Mouse (Mus musculus): ENCODE results near the gene Tubb2b. TPM values are rescaled to one million over a fixed set of nuclear protein-coding genes. Genes with fewer than 3 reads are reported as not detected.

Gene Tubb2b
- polyA plus RNA-seq (2015; fragmentation: Nextera tagmentation; extraction: Ambion mirVana), result 18.9 and 19.4 TPM in 2 replicates

DNA sequence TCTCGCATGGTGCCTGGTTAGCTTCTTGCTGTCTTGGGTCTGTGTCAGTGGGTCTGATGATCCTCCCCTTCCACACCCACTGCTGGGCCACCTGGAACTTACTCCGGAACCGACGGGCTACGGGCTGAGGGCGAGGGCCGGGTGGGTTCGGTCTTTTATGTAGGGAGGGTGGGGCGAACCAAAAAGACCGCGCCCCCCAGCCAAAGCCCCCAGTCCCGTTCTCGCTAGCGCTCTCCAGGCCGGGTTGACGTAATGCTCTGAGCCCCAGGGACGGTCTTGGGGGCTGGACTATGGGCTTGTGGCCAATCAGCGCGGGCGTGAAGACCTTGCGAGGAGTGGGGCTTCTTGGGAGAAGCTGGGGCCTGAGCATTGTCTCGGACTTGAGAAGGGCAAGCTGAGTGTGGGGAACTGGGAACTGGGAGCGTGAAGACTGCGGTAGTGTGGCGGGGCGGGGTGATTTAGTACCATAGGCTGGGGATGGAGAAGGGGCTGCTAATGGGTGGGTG is at the start of gene Tubb2b:
Gene Tubb2b, minus strand, starts transcription at position 241 of the 506 bp plus-strand sequence.
- Histone ChIP-seq H3K9me3 (ENCODE audit: control insufficient read depth, low read length) (no peaks in the 10 kb centered on the region), H3K4me3 (ENCODE audit: low read length) (peak within 1 kb of the TSS; percentile 71), H3K9ac (ENCODE audit: low read length) (peak within 1 kb of the TSS; percentile 71), H3K4me2 (ENCODE audit: low read depth, low read length) (peak within 1 kb of the TSS; percentile 92), H3K27ac (ENCODE audit: low read length) (peak within 1 kb of the TSS; percentile 49; the same call in 1 of the 2 replicates), H3K27me3 (ENCODE audit: control insufficient read depth, insufficient read depth, low read depth, low read length) (peaks cover 20% of the 10 kb centered on the region), H3K4me1 (replicated peaks; ENCODE audit: control insufficient read depth, insufficient read depth, low read length) (peaks cover 30% of the 10 kb centered on the region), H3K36me3 (ENCODE audit: control insufficient read depth, insufficient read depth, low read length) (no peaks in the 10 kb centered on the region)
- WGBS, result under 1% methylated on average over 26 of the region's 26 CpGs
- ATAC-seq (ENCODE audit: low read depth), result peak; percentile 94

DNA sequence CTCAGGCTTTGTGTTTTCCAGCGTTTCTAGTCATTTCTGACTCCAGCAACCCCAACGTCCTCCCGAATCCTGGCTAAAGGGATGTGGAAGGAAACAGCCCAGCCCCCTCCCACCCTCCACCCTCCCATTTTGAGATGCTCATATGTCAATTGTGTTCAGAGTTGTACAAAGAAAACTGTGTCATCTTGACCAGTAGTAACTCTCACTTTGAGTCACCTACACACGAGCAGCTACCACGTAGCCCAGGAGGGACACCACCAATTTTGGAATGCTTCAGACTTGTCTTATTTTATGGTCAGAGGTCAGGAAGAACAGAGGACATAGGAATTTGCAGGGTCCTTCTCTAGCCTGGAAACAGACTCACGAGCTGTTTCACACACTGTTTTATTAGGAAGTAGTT is 43.8 kb upstream of the Tubb2b start:
- H3K4me2 ChIP-seq (ENCODE audit: low read depth, low read length), result no peak overlapping the region
- no peaks in the 10 kb centered on the region for H3K36me3 ChIP-seq (ENCODE audit: control insufficient read depth, insufficient read depth, low read length)
- H3K27me3 ChIP-seq (ENCODE audit: control insufficient read depth, insufficient read depth, low read depth, low read length), result no peaks in the 10 kb centered on the region
- 92% methylated on average over 6 of the region's 6 CpGs for WGBS
- H3K27ac ChIP-seq (ENCODE audit: low read length), result no peak overlapping the region
- ATAC-seq (ENCODE audit: low read depth), result no peak
- no peak overlapping the region for H3K4me3 ChIP-seq (ENCODE audit: low read length)
- H3K9ac ChIP-seq (ENCODE audit: low read length), result no peak overlapping the region
- no peaks in the 10 kb centered on the region for H3K9me3 ChIP-seq (ENCODE audit: control insufficient read depth, low read length)
- no peaks in the 10 kb centered on the region for H3K4me1 ChIP-seq (replicated peaks; ENCODE audit: control insufficient read depth, insufficient read depth, low read length)

DNA sequence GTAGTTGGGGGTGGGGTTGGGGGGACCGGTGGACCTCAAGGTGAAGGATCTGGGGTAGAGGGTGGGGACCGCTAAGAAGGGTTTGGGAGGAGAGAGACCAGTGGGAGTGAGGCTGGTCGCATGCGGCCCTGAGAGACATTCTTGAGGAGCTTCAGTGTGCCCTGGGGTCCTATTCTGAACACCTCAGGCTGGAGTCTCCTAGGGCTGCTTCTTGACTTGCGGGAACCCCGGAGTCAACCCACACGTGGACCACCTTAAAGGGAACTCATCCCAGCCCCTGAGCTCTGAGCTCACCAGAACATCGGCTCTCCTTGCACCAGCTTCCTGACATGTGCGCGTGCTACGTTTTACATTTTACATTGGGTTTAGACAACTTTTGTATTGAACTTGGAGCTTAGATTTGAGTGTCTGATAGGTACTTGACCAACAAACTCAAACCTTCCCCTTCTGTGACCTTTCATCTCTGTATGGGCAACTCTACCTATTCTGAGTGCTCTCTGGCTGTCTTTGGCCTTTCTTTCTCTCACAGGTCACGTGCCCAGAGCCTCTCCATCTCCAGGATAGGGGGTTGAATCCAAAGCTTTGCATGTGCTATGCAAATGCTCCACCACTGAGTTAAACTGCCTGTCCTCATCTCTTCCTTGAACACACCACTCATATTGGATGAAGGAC is 33.2 kb upstream of the Tubb2b start:
- no peaks in the 10 kb centered on the region for H3K27me3 ChIP-seq (ENCODE audit: control insufficient read depth, insufficient read depth, low read depth, low read length)
- H3K36me3 ChIP-seq (ENCODE audit: control insufficient read depth, insufficient read depth, low read length), result peaks cover 8% of the 10 kb centered on the region
- H3K27ac ChIP-seq (ENCODE audit: low read length), result peak overlapping the region; percentile 95; the same call in 1 of the 2 replicates
- H3K4me2 ChIP-seq (ENCODE audit: low read depth, low read length), result peak overlapping the region; percentile 65
- no peaks in the 10 kb centered on the region for H3K9me3 ChIP-seq (ENCODE audit: control insufficient read depth, low read length)
- H3K4me3 ChIP-seq (ENCODE audit: low read length), result peak overlapping the region; percentile 74
- peaks cover 9% of the 10 kb centered on the region for H3K4me1 ChIP-seq (replicated peaks; ENCODE audit: control insufficient read depth, insufficient read depth, low read length)
- peak overlapping the region; percentile 78 for H3K9ac ChIP-seq (ENCODE audit: low read length)
- ATAC-seq (ENCODE audit: low read depth), result no peak; the same call in 1 of the 2 replicates
- WGBS, result 29% methylated on average over 12 of the region's 12 CpGs

DNA sequence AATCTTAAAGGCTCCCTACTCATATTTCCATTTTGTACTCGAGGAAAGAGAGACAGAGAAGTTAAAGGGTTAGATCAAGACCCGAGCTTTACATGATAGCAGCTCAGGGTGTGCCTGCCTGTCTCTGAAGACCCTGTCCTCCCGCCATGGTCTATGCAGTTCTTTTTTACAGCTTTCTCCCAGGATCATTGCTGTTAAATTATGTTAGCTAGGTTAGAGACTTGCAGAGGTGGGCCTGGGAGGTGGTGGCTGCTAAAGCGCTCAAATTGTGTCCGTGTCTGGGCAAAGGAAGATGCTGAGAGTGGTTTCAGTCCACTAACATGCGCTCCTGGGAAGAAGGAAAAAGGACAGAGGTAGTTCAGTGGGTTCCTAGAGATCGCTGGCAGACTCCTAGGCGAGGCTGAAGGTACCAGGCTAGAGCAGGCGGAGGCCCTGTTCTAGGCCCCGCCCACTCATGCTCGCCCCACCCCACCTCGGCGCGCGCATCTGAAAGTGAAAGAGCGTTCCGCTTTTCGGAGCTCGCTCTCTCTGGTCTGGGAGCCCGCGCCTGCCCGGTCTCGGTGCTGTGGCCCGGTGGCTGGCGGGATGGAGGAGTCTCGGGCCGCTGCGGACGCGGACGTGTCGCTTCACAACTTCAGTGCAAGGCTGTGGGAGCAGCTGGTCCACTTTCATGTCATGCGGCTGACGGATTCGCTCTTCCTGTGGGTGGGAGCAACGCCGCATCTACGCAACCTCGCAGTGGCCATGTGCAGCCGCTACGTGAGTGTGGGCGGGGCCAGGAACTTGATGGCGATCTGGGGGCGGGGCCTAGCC is 32.4 kb upstream of the Tubb2b start, which contains the start of gene Psmg4:
Gene Psmg4, plus strand, starts transcription at position 474 of the 813 bp plus-strand sequence.
- 1% methylated on average over 43 of the region's 44 CpGs for WGBS
- Histone ChIP-seq H3K9me3 (ENCODE audit: control insufficient read depth, low read length) (no peaks in the 10 kb centered on the region), H3K27ac (ENCODE audit: low read length) (peak within 1 kb of the TSS; percentile 95), H3K4me2 (ENCODE audit: low read depth, low read length) (peak within 1 kb of the TSS; percentile 65), H3K27me3 (ENCODE audit: control insufficient read depth, insufficient read depth, low read depth, low read length) (no peaks in the 10 kb centered on the region), H3K36me3 (ENCODE audit: control insufficient read depth, insufficient read depth, low read length) (peaks cover 8% of the 10 kb centered on the region), H3K4me1 (replicated peaks; ENCODE audit: control insufficient read depth, insufficient read depth, low read length) (peaks cover 9% of the 10 kb centered on the region), H3K4me3 (ENCODE audit: low read length) (peak within 1 kb of the TSS; percentile 74), H3K9ac (ENCODE audit: low read length) (peak within 1 kb of the TSS; percentile 78)
- ATAC-seq (ENCODE audit: low read depth), result peak; percentile 97

DNA sequence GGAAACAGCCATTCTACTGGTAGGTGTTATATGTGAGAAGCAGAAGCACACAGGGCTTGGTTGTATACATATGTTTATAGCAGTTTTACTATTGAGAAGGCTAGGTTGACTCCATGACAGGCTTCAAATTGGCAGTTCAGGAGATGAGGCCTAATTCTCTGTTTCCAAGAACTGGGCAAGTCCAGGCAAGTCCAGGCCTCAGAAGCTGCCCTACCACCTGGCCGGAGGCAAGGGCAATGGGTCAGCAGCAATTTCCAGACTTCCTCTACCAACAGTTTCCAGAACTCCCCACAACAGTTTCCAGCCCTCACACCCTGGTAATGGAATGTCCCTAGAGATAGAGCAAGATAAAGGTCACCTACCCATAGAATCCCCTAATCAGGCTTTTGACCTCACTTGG is 29.7 kb upstream of the Tubb2b start:
- no peak for ATAC-seq (ENCODE audit: low read depth)
- Histone ChIP-seq H3K27ac (ENCODE audit: low read length) (no peak overlapping the region), H3K9me3 (ENCODE audit: control insufficient read depth, low read length) (no peaks in the 10 kb centered on the region), H3K4me3 (ENCODE audit: low read length) (no peak overlapping the region), H3K36me3 (ENCODE audit: control insufficient read depth, insufficient read depth, low read length) (no peaks in the 10 kb centered on the region), H3K4me2 (ENCODE audit: low read depth, low read length) (no peak overlapping the region), H3K9ac (ENCODE audit: low read length) (no peak overlapping the region), H3K27me3 (ENCODE audit: control insufficient read depth, insufficient read depth, low read depth, low read length) (no peaks in the 10 kb centered on the region), H3K4me1 (replicated peaks; ENCODE audit: control insufficient read depth, insufficient read depth, low read length) (peaks cover 9% of the 10 kb centered on the region)
- 82% methylated on average over 1 of the region's 1 CpGs for WGBS

DNA sequence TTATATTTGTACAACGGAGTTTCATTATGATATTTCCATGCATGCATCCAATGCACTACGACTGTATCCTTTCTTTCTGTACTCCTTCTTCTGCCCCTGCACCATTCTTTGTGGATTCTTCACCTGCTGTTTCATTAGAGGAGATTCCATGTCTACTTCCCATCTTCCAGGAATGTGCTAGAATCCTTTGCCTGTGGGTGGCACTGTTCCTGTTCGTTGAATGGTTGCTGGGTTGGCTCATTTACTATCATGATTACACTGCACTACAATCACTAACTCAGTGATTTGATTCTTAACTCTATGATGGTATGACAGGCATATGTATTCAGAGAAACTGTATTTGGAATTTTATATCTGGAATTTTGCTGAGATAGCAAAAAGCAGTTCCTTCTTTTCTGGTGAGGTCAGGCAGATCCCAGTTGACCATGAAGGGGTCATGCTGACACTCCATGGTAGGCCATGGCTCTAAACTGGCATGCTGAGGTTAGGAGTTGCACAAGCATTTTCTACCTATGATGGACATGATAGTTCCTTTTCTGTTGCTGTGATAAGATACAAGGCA is 27.4 kb upstream of the Tubb2b start:
- Histone ChIP-seq H3K4me1 (replicated peaks; ENCODE audit: control insufficient read depth, insufficient read depth, low read length) (peaks cover 12% of the 10 kb centered on the region), H3K4me2 (ENCODE audit: low read depth, low read length) (no peak overlapping the region), H3K36me3 (ENCODE audit: control insufficient read depth, insufficient read depth, low read length) (no peaks in the 10 kb centered on the region), H3K4me3 (ENCODE audit: low read length) (no peak overlapping the region), H3K27ac (ENCODE audit: low read length) (no peak overlapping the region), H3K9me3 (ENCODE audit: control insufficient read depth, low read length) (no peaks in the 10 kb centered on the region), H3K9ac (ENCODE audit: low read length) (no peak overlapping the region), H3K27me3 (ENCODE audit: control insufficient read depth, insufficient read depth, low read depth, low read length) (no peaks in the 10 kb centered on the region)
- no peak for ATAC-seq (ENCODE audit: low read depth)
- 89% methylated on average over 3 of the region's 3 CpGs for WGBS

DNA sequence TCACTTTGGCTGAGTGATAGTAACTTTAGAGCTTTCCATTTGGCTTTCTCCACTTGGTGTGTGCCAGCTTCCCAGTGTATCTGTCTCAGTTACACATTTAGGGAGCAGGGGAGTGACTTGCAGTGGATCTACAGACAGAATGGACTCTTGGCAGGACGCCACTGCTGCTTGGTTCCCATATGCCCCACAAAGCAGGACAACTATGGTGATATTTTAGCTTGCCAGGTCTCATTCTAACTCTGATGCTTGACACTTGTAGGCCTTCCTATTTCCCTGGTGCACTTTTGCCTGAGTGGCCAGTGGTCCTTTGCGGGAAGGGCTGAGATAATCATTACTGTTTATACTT is 26.5 kb upstream of the Tubb2b start:
- Histone ChIP-seq H3K9ac (ENCODE audit: low read length) (no peak overlapping the region), H3K27ac (ENCODE audit: low read length) (no peak overlapping the region), H3K4me2 (ENCODE audit: low read depth, low read length) (no peak overlapping the region), H3K27me3 (ENCODE audit: control insufficient read depth, insufficient read depth, low read depth, low read length) (no peaks in the 10 kb centered on the region), H3K4me3 (ENCODE audit: low read length) (no peak overlapping the region), H3K9me3 (ENCODE audit: control insufficient read depth, low read length) (no peaks in the 10 kb centered on the region), H3K36me3 (ENCODE audit: control insufficient read depth, insufficient read depth, low read length) (no peaks in the 10 kb centered on the region), H3K4me1 (replicated peaks; ENCODE audit: control insufficient read depth, insufficient read depth, low read length) (peaks cover 7% of the 10 kb centered on the region)
- ATAC-seq (ENCODE audit: low read depth), result no peak
- WGBS, result 68% methylated on average over 2 of the region's 2 CpGs

DNA sequence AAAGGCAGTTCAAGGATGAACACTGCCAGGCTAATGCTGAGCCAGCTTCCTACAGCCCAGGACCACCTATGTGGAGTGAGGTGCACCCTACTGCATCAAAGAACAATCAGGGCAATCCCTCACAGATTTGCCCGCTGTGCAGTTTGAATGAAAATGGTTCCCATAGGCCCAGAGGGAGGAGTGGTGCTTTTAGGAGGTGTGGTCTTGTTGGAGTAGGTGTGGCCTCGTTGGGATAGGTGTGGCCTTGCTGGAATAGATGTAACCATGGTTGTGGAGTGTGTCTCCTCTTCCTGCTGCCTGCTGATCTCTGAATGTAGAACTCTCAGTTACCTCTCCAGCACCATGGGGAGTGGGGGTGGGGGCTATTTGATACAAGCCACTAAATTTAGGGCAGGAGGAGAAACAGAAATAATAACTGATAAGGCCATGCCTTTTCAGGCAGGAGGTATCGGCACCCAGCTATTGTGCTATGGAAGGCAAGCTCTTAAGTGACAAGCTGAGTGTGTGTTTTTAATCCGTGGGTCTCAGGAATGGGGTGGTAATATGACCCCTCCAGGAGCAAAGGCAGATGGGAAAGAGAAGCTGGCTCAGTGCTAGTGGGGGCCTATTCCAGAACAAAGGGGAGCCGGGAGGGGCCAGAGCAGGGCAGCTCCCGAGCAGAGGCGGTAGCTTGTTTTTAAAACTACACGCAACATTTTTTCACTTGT is 26.0 kb upstream of the Tubb2b start:
- H3K9me3 ChIP-seq (ENCODE audit: control insufficient read depth, low read length), result no peaks in the 10 kb centered on the region
- WGBS, result 45% methylated on average over 8 of the region's 8 CpGs
- H3K36me3 ChIP-seq (ENCODE audit: control insufficient read depth, insufficient read depth, low read length), result no peaks in the 10 kb centered on the region
- no peak overlapping the region for H3K4me3 ChIP-seq (ENCODE audit: low read length)
- no peak overlapping the region for H3K4me2 ChIP-seq (ENCODE audit: low read depth, low read length)
- H3K9ac ChIP-seq (ENCODE audit: low read length), result no peak overlapping the region
- peaks cover 7% of the 10 kb centered on the region for H3K4me1 ChIP-seq (replicated peaks; ENCODE audit: control insufficient read depth, insufficient read depth, low read length)
- no peak overlapping the region for H3K27ac ChIP-seq (ENCODE audit: low read length)
- ATAC-seq (ENCODE audit: low read depth), result 0 out of 2 replicates have a peak, but pooled peaks have one; percentile 34
- no peaks in the 10 kb centered on the region for H3K27me3 ChIP-seq (ENCODE audit: control insufficient read depth, insufficient read depth, low read depth, low read length)
